Mouse (Mus musculus): Measurements from ENCODE around the gene S100a6. TPM values are rescaled to one million over a fixed set of nuclear protein-coding genes. Genes with fewer than 3 reads are reported as not detected.

Gene S100a6
- total RNA-seq, 1 experiment = 912 TPM

DNA sequence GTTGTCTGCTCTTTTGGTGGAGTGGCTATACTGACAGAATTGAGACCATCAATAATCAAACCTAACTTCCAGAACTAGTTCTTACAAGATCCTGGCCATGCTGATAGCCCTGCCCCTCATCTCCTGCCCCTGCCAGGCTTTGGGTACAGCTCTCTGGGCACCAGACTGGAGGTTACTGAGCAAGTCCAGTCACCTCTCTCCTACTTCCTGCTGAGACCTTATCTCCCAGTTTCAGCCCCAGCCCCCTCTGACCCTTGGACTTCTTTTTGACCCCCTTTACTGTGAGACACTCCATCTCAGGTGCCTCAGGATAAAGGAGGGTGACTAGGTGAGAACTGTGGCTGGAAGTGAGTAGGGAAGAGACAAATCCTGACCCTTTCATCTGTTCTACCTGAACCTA is 3.6 kb upstream of the S100a6 start:
- no peak overlapping the region for H3K4me3 ChIP-seq (ENCODE audit: insufficient read depth in 1 of 2, low read depth in 1 of 2, low read length in 2 of 2, poor library complexity in 1 of 2, severe bottlenecking in 1 of 2)
- peaks cover 0 to 10% of the 10 kb centered on the region in 2 experiments; a peak in 1 of 4 replicates for H3K4me1 ChIP-seq (ENCODE audit: control insufficient read depth in 2 of 2, insufficient read depth in 2 of 2, low read length in 2 of 2, poor library complexity in 1 of 2)
- no peak overlapping the region for H3K9ac ChIP-seq (ENCODE audit: insufficient read depth, low read depth, low read length, poor library complexity, severe bottlenecking)
- in situ Hi-C loops (cut with MboI; ENCODE audit: low sequenced_read_pairs in 2 of 2, unreplicated experiment in 2 of 2) = no loop called here
- no peak for DNase-seq (ENCODE audit: low read depth, low spot score)
- TF ChIP-seq CHD2 (IDR thresholded peaks at IDR 0.05; ENCODE audit: low read depth, low read length) (no peak), MAFK (IDR thresholded peaks at IDR 0.05; ENCODE audit: insufficient read depth, low read depth, low read length) (no peak), HCFC1 (IDR thresholded peaks at IDR 0.05; ENCODE audit: borderline replicate concordance, insufficient read depth, low read length) (no peak), ZC3H11A (IDR thresholded peaks at IDR 0.05; ENCODE audit: borderline replicate concordance, low read depth, low read length) (no peak), ZNF384 (IDR thresholded peaks at IDR 0.05; ENCODE audit: low read depth, low read length) (no peak)
- H3K9me3 ChIP-seq (ENCODE audit: control insufficient read depth, insufficient read depth, low read depth, low read length) = no peaks in the 10 kb centered on the region
- no peaks in the 10 kb centered on the region for H3K36me3 ChIP-seq (ENCODE audit: control insufficient read depth, insufficient read depth, low read length, poor library complexity, severe bottlenecking)
- no peak overlapping the region for H3K27ac ChIP-seq (ENCODE audit: insufficient read depth, low read depth, low read length, poor library complexity, severe bottlenecking)

GRCm38 (mm10) chr3:90611494-90611893 is 1.2 kb upstream of the S100a6 start:
- Histone ChIP-seq H3K9ac (ENCODE audit: insufficient read depth, low read depth, low read length, poor library complexity, severe bottlenecking) (no peak overlapping the region), H3K27ac (ENCODE audit: insufficient read depth, low read depth, low read length, poor library complexity, severe bottlenecking) (no peak overlapping the region), H3K4me3 (ENCODE audit: insufficient read depth in 1 of 2, low read depth in 1 of 2, low read length in 2 of 2, poor library complexity in 1 of 2, severe bottlenecking in 1 of 2) (no peak overlapping the region), H3K36me3 (ENCODE audit: control insufficient read depth, insufficient read depth, low read length, poor library complexity, severe bottlenecking) (no peaks in the 10 kb centered on the region), H3K9me3 (ENCODE audit: control insufficient read depth, insufficient read depth, low read depth, low read length) (no peaks in the 10 kb centered on the region), H3K4me1 (ENCODE audit: control insufficient read depth in 2 of 2, insufficient read depth in 2 of 2, low read length in 2 of 2, poor library complexity in 1 of 2) (peaks cover 0 to 15% of the 10 kb centered on the region in 2 experiments; a peak in 1 of 4 replicates)
- in situ Hi-C loops (cut with MboI; ENCODE audit: low sequenced_read_pairs in 2 of 2, unreplicated experiment in 2 of 2) = no loop called here
- TF ChIP-seq MAFK (IDR thresholded peaks at IDR 0.05; ENCODE audit: insufficient read depth, low read depth, low read length) (no peak), ZNF384 (IDR thresholded peaks at IDR 0.05; ENCODE audit: low read depth, low read length) (no peak), HCFC1 (IDR thresholded peaks at IDR 0.05; ENCODE audit: borderline replicate concordance, insufficient read depth, low read length) (no peak), CHD2 (IDR thresholded peaks at IDR 0.05; ENCODE audit: low read depth, low read length) (no peak), ZC3H11A (IDR thresholded peaks at IDR 0.05; ENCODE audit: borderline replicate concordance, low read depth, low read length) (no peak)
- DNase-seq (ENCODE audit: low read depth, low spot score) = no peak

DNA sequence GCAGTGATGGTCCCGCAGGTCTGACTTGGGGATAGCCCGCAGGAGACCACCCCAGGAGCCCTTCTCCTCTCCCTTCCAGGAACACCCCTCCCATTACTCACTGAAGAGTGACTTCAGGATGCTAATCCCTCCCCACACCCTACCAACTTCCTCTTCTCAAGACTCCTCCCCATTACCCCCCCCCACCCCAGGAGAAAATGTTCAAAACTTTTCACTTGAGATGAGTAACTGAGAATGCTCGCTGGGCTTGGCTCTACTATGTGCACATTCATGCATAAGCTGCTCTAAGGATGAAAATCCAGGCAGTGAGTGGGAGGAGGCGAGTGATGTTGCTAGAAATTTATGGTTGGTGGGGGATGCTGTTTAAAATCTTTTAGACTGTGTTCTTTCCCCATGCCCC is 621 bp upstream of the S100a6 start:
- TF ChIP-seq HCFC1 (IDR thresholded peaks at IDR 0.05; ENCODE audit: borderline replicate concordance, insufficient read depth, low read length) = no peak
- no peak for TF ChIP-seq ZC3H11A (IDR thresholded peaks at IDR 0.05; ENCODE audit: borderline replicate concordance, low read depth, low read length)
- DNase-seq (ENCODE audit: low read depth, low spot score) = no peak
- no peaks in the 10 kb centered on the region for H3K9me3 ChIP-seq (ENCODE audit: control insufficient read depth, insufficient read depth, low read depth, low read length)
- H3K4me3 ChIP-seq (ENCODE audit: insufficient read depth in 1 of 2, low read depth in 1 of 2, low read length in 2 of 2, poor library complexity in 1 of 2, severe bottlenecking in 1 of 2) = no peak overlapping the region
- H3K27ac ChIP-seq (ENCODE audit: insufficient read depth, low read depth, low read length, poor library complexity, severe bottlenecking) = no peak overlapping the region
- peaks cover 0 to 15% of the 10 kb centered on the region in 2 experiments; a peak in 1 of 4 replicates for H3K4me1 ChIP-seq (ENCODE audit: control insufficient read depth in 2 of 2, insufficient read depth in 2 of 2, low read length in 2 of 2, poor library complexity in 1 of 2)
- H3K36me3 ChIP-seq (ENCODE audit: control insufficient read depth, insufficient read depth, low read length, poor library complexity, severe bottlenecking) = no peaks in the 10 kb centered on the region
- no peak overlapping the region for H3K9ac ChIP-seq (ENCODE audit: insufficient read depth, low read depth, low read length, poor library complexity, severe bottlenecking)
- in situ Hi-C loops (cut with MboI; ENCODE audit: low sequenced_read_pairs in 2 of 2, unreplicated experiment in 2 of 2) = no loop called here

DNA sequence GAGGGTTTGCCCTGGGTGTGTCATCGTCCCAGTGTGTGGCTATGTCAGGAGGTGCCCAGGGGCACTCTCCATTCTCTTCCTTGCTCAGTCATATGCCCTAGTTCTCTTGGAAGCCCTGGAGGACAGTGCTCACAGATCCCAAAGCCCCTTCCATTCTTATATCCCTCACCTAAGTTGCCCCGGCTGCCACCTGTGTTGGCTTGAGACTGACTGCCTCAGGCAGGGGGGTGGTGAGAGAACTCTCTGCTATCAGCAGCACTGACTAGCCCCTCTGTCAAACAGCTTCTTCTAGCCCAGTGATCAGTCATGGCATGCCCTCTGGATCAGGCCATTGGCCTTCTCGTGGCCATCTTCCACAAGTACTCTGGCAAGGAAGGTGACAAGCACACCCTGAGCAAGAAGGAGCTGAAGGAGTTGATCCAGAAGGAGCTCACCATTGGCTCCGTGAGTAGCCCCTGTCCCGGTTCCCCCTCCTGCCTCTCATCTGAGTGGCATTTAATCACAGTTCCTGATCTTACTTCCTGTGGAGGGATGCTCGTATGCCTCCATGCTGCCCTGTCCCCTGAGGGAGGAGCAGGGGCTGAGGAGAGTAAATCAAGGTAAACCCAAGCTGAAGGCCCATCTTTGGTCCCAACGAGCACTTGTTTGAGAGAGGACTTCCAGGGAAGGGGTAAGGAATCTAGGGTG is 922 bp downstream of the S100a6 start:
- no peak for DNase-seq (ENCODE audit: low read depth, low spot score)
- peaks cover 0 to 15% of the 10 kb centered on the region in 2 experiments; a peak in 1 of 4 replicates for H3K4me1 ChIP-seq (ENCODE audit: control insufficient read depth in 2 of 2, insufficient read depth in 2 of 2, low read length in 2 of 2, poor library complexity in 1 of 2)
- no peak overlapping the region for H3K9ac ChIP-seq (ENCODE audit: insufficient read depth, low read depth, low read length, poor library complexity, severe bottlenecking)
- no peak for TF ChIP-seq ZC3H11A (IDR thresholded peaks at IDR 0.05; ENCODE audit: borderline replicate concordance, low read depth, low read length)
- no peak for TF ChIP-seq CHD2 (IDR thresholded peaks at IDR 0.05; ENCODE audit: low read depth, low read length)
- no peak for TF ChIP-seq ZNF384 (IDR thresholded peaks at IDR 0.05; ENCODE audit: low read depth, low read length)
- TF ChIP-seq HCFC1 (IDR thresholded peaks at IDR 0.05; ENCODE audit: borderline replicate concordance, insufficient read depth, low read length) = no peak
- TF ChIP-seq MAFK (IDR thresholded peaks at IDR 0.05; ENCODE audit: insufficient read depth, low read depth, low read length) = no peak
- in situ Hi-C loops (cut with MboI; ENCODE audit: low sequenced_read_pairs in 2 of 2, unreplicated experiment in 2 of 2) = no loop called here
- H3K4me3 ChIP-seq (ENCODE audit: insufficient read depth in 1 of 2, low read depth in 1 of 2, low read length in 2 of 2, poor library complexity in 1 of 2, severe bottlenecking in 1 of 2) = peak overlapping the region; percentile 41 to 46; a peak in 2 of 4 replicates
- no peak overlapping the region for H3K27ac ChIP-seq (ENCODE audit: insufficient read depth, low read depth, low read length, poor library complexity, severe bottlenecking)
- no peaks in the 10 kb centered on the region for H3K36me3 ChIP-seq (ENCODE audit: control insufficient read depth, insufficient read depth, low read length, poor library complexity, severe bottlenecking)
- no peaks in the 10 kb centered on the region for H3K9me3 ChIP-seq (ENCODE audit: control insufficient read depth, insufficient read depth, low read depth, low read length)

All from ES-E14 (cell line).